ENCODE assay signal across 14 mouse cellular contexts in genomic region chr1:133090641-133091040, GRCm38 (mm10). TPM values are rescaled to one million over a fixed set of nuclear protein-coding genes. Genes with fewer than 3 reads are reported as not detected.
DNase-seq lines count a peak whose midpoint lies in the region; ATAC-seq and TF ChIP-seq lines count a peak whose summit lies in the region.
"Had no signal": no experiment of that assay in that cellular context is flagged by ENCODE, and none has a peak within 500 bp of the region (broad histone marks: within the 10 kb centered on the region; RNA-seq: fewer than 3 reads in every experiment).

No protein-coding gene starts in this region.

- TF ChIP-seq POLR2A in kidney, adult 2 months (IDR thresholded peaks at IDR 0.05; ENCODE audit: low read depth, low read length), result no peak

- H3K4me2 ChIP-seq in forebrain, embryonic 16.5 days (ENCODE audit: low read length), result no peak overlapping the region
- 0 out of 2 replicates have a peak overlapping the region, but pooled peaks have one; percentile 7 for H3K4me2 ChIP-seq in stomach, embryonic 14.5 days (replicated peaks; ENCODE audit: low read depth, low read length)
- no peak overlapping the region for H3K4me2 ChIP-seq in midbrain, embryonic 15.5 days
- H3K4me2 ChIP-seq: forebrain, embryonic 15.5 days; liver, embryonic 13.5 days; midbrain, embryonic 11.5 days had no signal

- H3K27ac ChIP-seq in forebrain, embryonic 10.5 days, result peak overlapping the region; percentile 17; the same call in 1 of the 2 replicates
- H3K27ac ChIP-seq in forebrain, embryonic 16.5 days (ENCODE audit: low read length), result no peak overlapping the region
- peak overlapping the region; percentile 94 for H3K27ac ChIP-seq in kidney, adult 2 months (ENCODE audit: insufficient read depth, low read depth, low read length)
- peak overlapping the region; percentile 78 for H3K27ac ChIP-seq in stomach, embryonic 14.5 days (ENCODE audit: low read length)
- no peak overlapping the region for H3K27ac ChIP-seq in midbrain, embryonic 15.5 days
- H3K27ac ChIP-seq: forebrain, embryonic 15.5 days; heart, adult 2 months; liver, embryonic 13.5 days had no signal

- H3K4me1 ChIP-seq in forebrain, embryonic 10.5 days, result peaks cover 17% of the 10 kb centered on the region
- H3K4me1 ChIP-seq in forebrain, embryonic 16.5 days (replicated peaks; ENCODE audit: control insufficient read depth, insufficient read depth, low read length), result no peaks in the 10 kb centered on the region
- peaks cover 9% of the 10 kb centered on the region; the same call in 1 of the 2 replicates for H3K4me1 ChIP-seq in kidney, adult 2 months (ENCODE audit: control insufficient read depth, insufficient read depth, low read length)
- no peaks in the 10 kb centered on the region for H3K4me1 ChIP-seq in stomach, embryonic 14.5 days (ENCODE audit: control insufficient read depth, insufficient read depth, low read length)
- no peaks in the 10 kb centered on the region for H3K4me1 ChIP-seq in midbrain, embryonic 15.5 days
- H3K4me1 ChIP-seq: forebrain, embryonic 15.5 days had no signal

- WGBS in forebrain, embryonic 10.5 days, result 77% methylated on average over 6 of the region's 6 CpGs
- 86% methylated on average over 6 of the region's 6 CpGs for WGBS in forebrain, embryonic 16.5 days
- 69% methylated on average over 6 of the region's 6 CpGs for WGBS in kidney, adult 2 months
- 67% methylated on average over 6 of the region's 6 CpGs for WGBS in stomach, embryonic 14.5 days
- 87% methylated on average over 6 of the region's 6 CpGs for WGBS in midbrain, embryonic 15.5 days

- H3K27me3 ChIP-seq in forebrain, embryonic 10.5 days (ENCODE audit: poor library complexity, severe bottlenecking), result no peaks in the 10 kb centered on the region
- no peaks in the 10 kb centered on the region for H3K27me3 ChIP-seq in forebrain, embryonic 16.5 days (replicated peaks; ENCODE audit: control insufficient read depth, insufficient read depth, low read length)
- no peaks in the 10 kb centered on the region for H3K27me3 ChIP-seq in kidney, adult 2 months (replicated peaks; ENCODE audit: control insufficient read depth, insufficient read depth, low read length)
- no peaks in the 10 kb centered on the region for H3K27me3 ChIP-seq in stomach, embryonic 14.5 days (ENCODE audit: control insufficient read depth, insufficient read depth, low read length)
- H3K27me3 ChIP-seq in midbrain, embryonic 15.5 days (replicated peaks), result no peaks in the 10 kb centered on the region
- H3K27me3 ChIP-seq: forebrain, embryonic 15.5 days; liver, embryonic 13.5 days had no signal

- no peak for DNase-seq in forebrain, embryonic 10.5 days (ENCODE audit: extremely low spot score, low spot score)
- DNase-seq in kidney, adult 2 months, result peak; percentile 86
- DNase-seq in lung, adult 18-20 months, result peak; percentile 92 to 95
- no peak for DNase-seq in embryo, embryonic 11 days
- DNase-seq in frontal cortex, postnatal 36 days (ENCODE audit: low spot score in 2 of 2), result no peak
- DNase-seq: cerebellum, adult 18-20 months; heart, adult 2 months; heart, postnatal 36 days; liver, embryonic 13.5 days had no signal

- no peak overlapping the region for H3K4me3 ChIP-seq in forebrain, embryonic 10.5 days
- no peak overlapping the region for H3K4me3 ChIP-seq in forebrain, embryonic 16.5 days (replicated peaks; ENCODE audit: low read length)
- no peak overlapping the region for H3K4me3 ChIP-seq in kidney, adult 2 months (ENCODE audit: insufficient read depth, low read depth, low read length)
- no peak overlapping the region for H3K4me3 ChIP-seq in stomach, embryonic 14.5 days (ENCODE audit: low read depth, low read length)
- no peak overlapping the region for H3K4me3 ChIP-seq in midbrain, embryonic 15.5 days
- H3K4me3 ChIP-seq: forebrain, embryonic 15.5 days; heart, adult 2 months; liver, embryonic 13.5 days had no signal

- no peaks in the 10 kb centered on the region for H3K9me3 ChIP-seq in forebrain, embryonic 10.5 days
- H3K9me3 ChIP-seq in forebrain, embryonic 16.5 days (ENCODE audit: control insufficient read depth, low read length), result no peaks in the 10 kb centered on the region
- H3K9me3 ChIP-seq in stomach, embryonic 14.5 days (ENCODE audit: control insufficient read depth, low read depth, low read length), result no peaks in the 10 kb centered on the region
- H3K9me3 ChIP-seq in midbrain, embryonic 15.5 days, result no peaks in the 10 kb centered on the region
- H3K9me3 ChIP-seq: forebrain, embryonic 15.5 days; liver, embryonic 13.5 days had no signal

- TF ChIP-seq CTCF in kidney, adult 2 months (conservative IDR thresholded peaks at IDR 0.05; ENCODE audit: insufficient read depth, insufficient read length, low read depth, low read length), result no peak

- H3K36me3 ChIP-seq in forebrain, embryonic 10.5 days (replicated peaks), result peaks cover 88% of the 10 kb centered on the region
- peaks cover 16% of the 10 kb centered on the region for H3K36me3 ChIP-seq in forebrain, embryonic 16.5 days (ENCODE audit: control insufficient read depth, insufficient read depth)
- no peaks in the 10 kb centered on the region for H3K36me3 ChIP-seq in kidney, adult 2 months (ENCODE audit: control insufficient read depth, insufficient read depth, low read length)
- H3K36me3 ChIP-seq in stomach, embryonic 14.5 days (ENCODE audit: control insufficient read depth, insufficient read depth, low read length), result peaks cover 5% of the 10 kb centered on the region
- H3K36me3 ChIP-seq in midbrain, embryonic 15.5 days (replicated peaks), result peaks cover 55% of the 10 kb centered on the region
- H3K36me3 ChIP-seq: liver, embryonic 13.5 days had no signal

- no peak overlapping the region for H3K9ac ChIP-seq in forebrain, embryonic 16.5 days (replicated peaks; ENCODE audit: low read depth, low read length)
- no peak overlapping the region for H3K9ac ChIP-seq in stomach, embryonic 14.5 days (replicated peaks; ENCODE audit: low read depth, low read length)
- no peak overlapping the region for H3K9ac ChIP-seq in midbrain, embryonic 15.5 days
- H3K9ac ChIP-seq: forebrain, embryonic 15.5 days; liver, embryonic 13.5 days had no signal

- ATAC-seq in forebrain, embryonic 16.5 days, result no peak
- ATAC-seq in stomach, embryonic 14.5 days (ENCODE audit: insufficient number of reproducible peaks, insufficient read depth, low FRiP score, low read depth), result peak; percentile 84
- ATAC-seq in midbrain, embryonic 15.5 days (replicated peaks), result no peak
- ATAC-seq: forebrain, embryonic 15.5 days had no signal

RNA-seq across cellular contexts. Expression of gene Ppp1r15b, which starts 40.3 kb away (rescaled TPM):
- 59.1 and 59.3 TPM in 2 replicates for polyA plus RNA-seq in forebrain, embryonic 10.5 days (2016; fragmentation: Nextera tagmentation; extraction: Ambion mirVana)
- polyA plus RNA-seq in forebrain, embryonic 16.5 days (2015; fragmentation: Nextera tagmentation; extraction: Ambion mirVana), result 36.3 and 40.3 TPM in 2 replicates
- polyA plus RNA-seq in kidney, adult 2 months (2012; rRNA removed), result 22.2 and 23.9 TPM in 2 replicates
- polyA plus RNA-seq in stomach, embryonic 14.5 days (2014; fragmentation: Nextera tagmentation; extraction: Ambion mirVana), result 43.2 and 45.4 TPM in 2 replicates
- polyA plus RNA-seq in midbrain, embryonic 15.5 days (2015; fragmentation: Nextera tagmentation; extraction: Ambion mirVana), result 29.2 and 30.1 TPM in 2 replicates

RNA-seq across cellular contexts. Expression of gene Pik3c2b, which starts 45.2 kb away (rescaled TPM):
- 13.6 and 13.7 TPM in 2 replicates for polyA plus RNA-seq in forebrain, embryonic 10.5 days (2016; fragmentation: Nextera tagmentation; extraction: Ambion mirVana)
- polyA plus RNA-seq in forebrain, embryonic 16.5 days (2015; fragmentation: Nextera tagmentation; extraction: Ambion mirVana), result 16.0 and 17.9 TPM in 2 replicates
- polyA plus RNA-seq in kidney, adult 2 months (2012; rRNA removed), result 3.6 TPM in 2 replicates
- polyA plus RNA-seq in stomach, embryonic 14.5 days (2014; fragmentation: Nextera tagmentation; extraction: Ambion mirVana), result 10.7 and 13.8 TPM in 2 replicates
- 16.2 and 17.1 TPM in 2 replicates for polyA plus RNA-seq in midbrain, embryonic 15.5 days (2015; fragmentation: Nextera tagmentation; extraction: Ambion mirVana)

Comparison
In these comparisons a context has a peak if more than half of its experiments do, and no peak if none do; other contexts are left out.
1. H3K27ac ChIP-seq: peak in forebrain, embryonic 10.5 days (single experiment), kidney, adult 2 months (single experiment) and stomach, embryonic 14.5 days (single experiment); none in forebrain, embryonic 16.5 days (single experiment) and midbrain, embryonic 15.5 days (single experiment).
2. DNase-seq: peak in kidney, adult 2 months (single experiment) and lung, adult 18-20 months (2 of 2); none in forebrain, embryonic 10.5 days (single experiment), embryo, embryonic 11 days (single experiment) and frontal cortex, postnatal 36 days (0 of 2).